Mouse (Mus musculus) forebrain, postnatal 0 days (tissue): ENCODE results near the gene Utp11. TPM values are rescaled to one million over a fixed set of nuclear protein-coding genes. Genes with fewer than 3 reads are reported as not detected.

Experiments used
- ATAC-seq: fragments of 200-750 bp; cut with Nextera tagmentation; 2 replicates; pipeline ENCODE4 v1.8.0; 2017; ENCODE audit warnings: mild to moderate bottlenecking, moderate library complexity
- DNase-seq: peaks from one replicate; pipeline ENCODE4 v3.0.0-alpha.2; 2015
- H3K27ac ChIP-seq: fragments of 300-500 bp; sonication (generic); 2 replicates; pipeline ENCODE4 v1.5.1; 2014; ENCODE audit warnings: low read depth, mild to moderate bottlenecking, antibody characterized with exemption, low read length, moderate library complexity, mixed read lengths
- H3K27me3 ChIP-seq: fragments of 300-500 bp; sonication (generic); 2 replicates; pipeline ENCODE4 v1.6.1; 2014; ENCODE audit warnings: mild to moderate bottlenecking, low read length, mixed read lengths; ENCODE audit not compliant: insufficient read depth
- H3K36me3 ChIP-seq: fragments of 300-500 bp; sonication (generic); 2 replicates; pipeline ENCODE4 v1.6.1; 2014; ENCODE audit warnings: mild to moderate bottlenecking, moderate library complexity; ENCODE audit not compliant: insufficient read depth
- H3K4me1 ChIP-seq: fragments of 300-500 bp; sonication (generic); 2 replicates; pipeline ENCODE4 v1.6.1; 2014; ENCODE audit warnings: antibody characterized with exemption; ENCODE audit not compliant: insufficient read depth
- H3K4me2 ChIP-seq: fragments of 300-500 bp; sonication (generic); 2 replicates; pipeline ENCODE4 v1.6.1; 2014; ENCODE audit warnings: low read depth, mild to moderate bottlenecking, moderate library complexity
- H3K4me3 ChIP-seq: fragments of 300-500 bp; sonication (generic); 2 replicates; pipeline ENCODE4 v1.5.1; 2014; ENCODE audit warnings: low read depth, low read length, mixed read lengths
- H3K9ac ChIP-seq: fragments of 300-500 bp; sonication (generic); 2 replicates; pipeline ENCODE4 v1.6.1; 2014; ENCODE audit warnings: mild to moderate bottlenecking
- H3K9me3 ChIP-seq: fragments of 300-500 bp; sonication (generic); 2 replicates; pipeline ENCODE4 v1.6.1; 2016; ENCODE audit warnings: low read length
- CTCF ChIP-seq: sonication (generic); IDR thresholded peaks from 2 replicates; pipeline ENCODE4 v1.5.1; 2016; ENCODE audit warnings: antibody characterized with exemption, control low read depth, low read depth
- WGBS: fragments of 180-500 bp; shearing (Covaris S2); extraction: QIAGEN DNeasy Blood & Tissue Kit; methylation state at CpG from one replicate; pipeline ENCODE4 v1.1.7; 2014; 5-methylcytosine and 5-hydroxymethylcytosine counted together
- polyA plus RNA-seq: library from polyadenylated mRNA; unstranded; fragments of >200 nt; fragmentation: Nextera tagmentation; extraction: Ambion mirVana; gene quantifications from 2 replicates; pipeline ENCODE4 v1.2.1, GENCODE M21; 2015
- total RNA-seq: library from RNA; depleted of rRNA; stranded (reverse); fragments of >200 nt; gene quantifications from 2 replicates; pipeline ENCODE4 v1.2.3, GENCODE M21; 2014

Gene Utp11
- total and polyA plus RNA-seq, 2 experiments from 2014 or later = 14.2 to 33.0 TPM

GRCm38 (mm10) chr4:124683474-124683873, 9.9 kb downstream of the Utp11 start:
- Histone ChIP-seq H3K4me1 (no peaks in the 10 kb centered on the region), H3K36me3 (peaks cover 45% of the 10 kb centered on the region), H3K27me3 (no peaks in the 10 kb centered on the region), H3K27ac (no peak overlapping the region), H3K9ac (no peak overlapping the region), H3K4me3 (no peak overlapping the region), H3K4me2 (no peak overlapping the region), H3K9me3 (no peaks in the 10 kb centered on the region)
- WGBS = 91% methylated on average over 4 of the region's 4 CpGs
- no peak for DNase-seq
- ATAC-seq = no peak
- no peak for TF ChIP-seq CTCF

- H3K4me2 ChIP-seq = no peak overlapping the region
- H3K27ac ChIP-seq = no peak overlapping the region
- no peak for DNase-seq
- no peaks in the 10 kb centered on the region for H3K4me1 ChIP-seq
- no peak overlapping the region for H3K4me3 ChIP-seq
- 45% methylated on average over 7 of the region's 7 CpGs for WGBS
- H3K9me3 ChIP-seq = no peaks in the 10 kb centered on the region
- peak; percentile 63 for TF ChIP-seq CTCF
- ATAC-seq = peak; percentile 45; the same call in 1 of the 2 replicates
- H3K27me3 ChIP-seq = no peaks in the 10 kb centered on the region
- no peak overlapping the region for H3K9ac ChIP-seq
- H3K36me3 ChIP-seq = peaks cover 48% of the 10 kb centered on the region
Measured at GRCm38 (mm10) chr4:124682270-124682669, 11.1 kb downstream of the Utp11 start.

- ATAC-seq (no peak), DNase-seq (no peak)
- Histone ChIP-seq H3K4me3 (no peak overlapping the region), H3K9me3 (no peaks in the 10 kb centered on the region), H3K36me3 (peaks cover 28% of the 10 kb centered on the region), H3K9ac (no peak overlapping the region), H3K27ac (no peak overlapping the region), H3K4me1 (peaks cover 19% of the 10 kb centered on the region), H3K27me3 (0 out of 2 replicates have a peak, but pooled peaks cover 5% of the 10 kb centered on the region), H3K4me2 (no peak overlapping the region)
- no peak for TF ChIP-seq CTCF
- WGBS = 88% methylated on average over 6 of the region's 6 CpGs
Measured at GRCm38 (mm10) chr4:124675958-124676357, 17.4 kb downstream of the Utp11 start.

GRCm38 (mm10) chr4:124675037-124675436, 18.4 kb downstream of the Utp11 start:
- ATAC-seq (peak; percentile 65), DNase-seq (peak; percentile 92)
- 4% methylated on average over 4 of the region's 4 CpGs for WGBS
- H3K4me1 ChIP-seq = peaks cover 19% of the 10 kb centered on the region
- H3K27me3 ChIP-seq = 0 out of 2 replicates have a peak, but pooled peaks cover 5% of the 10 kb centered on the region
- H3K9ac ChIP-seq = no peak overlapping the region
- peak; percentile 87 for TF ChIP-seq CTCF
- H3K4me2 ChIP-seq = no peak overlapping the region
- H3K4me3 ChIP-seq = no peak overlapping the region
- peaks cover 25% of the 10 kb centered on the region for H3K36me3 ChIP-seq
- H3K27ac ChIP-seq = no peak overlapping the region
- H3K9me3 ChIP-seq = no peaks in the 10 kb centered on the region

- peaks cover 19% of the 10 kb centered on the region for H3K4me1 ChIP-seq
- ATAC-seq = no peak
- WGBS = 51% methylated on average over 17 of the region's 17 CpGs
- no peak overlapping the region for H3K4me3 ChIP-seq
- H3K36me3 ChIP-seq = peaks cover 19% of the 10 kb centered on the region
- H3K27ac ChIP-seq = no peak overlapping the region
- no peak for TF ChIP-seq CTCF
- H3K9ac ChIP-seq = no peak overlapping the region
- DNase-seq = no peak
- H3K4me2 ChIP-seq = no peak overlapping the region
- H3K27me3 ChIP-seq = 0 out of 2 replicates have a peak, but pooled peaks cover 5% of the 10 kb centered on the region
- H3K9me3 ChIP-seq = no peaks in the 10 kb centered on the region
Measured at GRCm38 (mm10) chr4:124674334-124675032, 18.9 kb downstream of the Utp11 start.

GRCm38 (mm10) chr4:124672347-124673320, 20.8 kb downstream of the Utp11 start:
- 0 out of 2 replicates have a peak, but pooled peaks cover 5% of the 10 kb centered on the region for H3K27me3 ChIP-seq
- H3K4me1 ChIP-seq = peaks cover 19% of the 10 kb centered on the region
- H3K9ac ChIP-seq = peak overlapping the region; percentile 14
- peak overlapping the region; percentile 26 for H3K4me3 ChIP-seq
- peak; percentile 89 for DNase-seq
- WGBS = 3% methylated on average over 24 of the region's 31 CpGs
- peaks cover 8% of the 10 kb centered on the region for H3K36me3 ChIP-seq
- TF ChIP-seq CTCF = peak; percentile 19; the same call in 1 of the 2 replicates
- H3K27ac ChIP-seq = peak overlapping the region; percentile 35
- H3K4me2 ChIP-seq = peak overlapping the region; percentile 61
- H3K9me3 ChIP-seq = no peaks in the 10 kb centered on the region
- peak; percentile 69 for ATAC-seq
